Mouse (Mus musculus) spleen, postnatal 4 days (tissue): ENCODE measurements around the gene Stxbp5l.
"Not testable (repeated sequence)": the region's sequence is repeated elsewhere in the genome, so short reads cannot be mapped to it uniquely, and the experiment has no call there.

ENCODE experiments used
- DNase-seq, 2 experiments: peaks; one replicate each; pipeline ENCODE4 v3.0.0; 2022; ENCODE audit warnings: low spot score in 2 of 2

Gene Stxbp5l

DNA sequence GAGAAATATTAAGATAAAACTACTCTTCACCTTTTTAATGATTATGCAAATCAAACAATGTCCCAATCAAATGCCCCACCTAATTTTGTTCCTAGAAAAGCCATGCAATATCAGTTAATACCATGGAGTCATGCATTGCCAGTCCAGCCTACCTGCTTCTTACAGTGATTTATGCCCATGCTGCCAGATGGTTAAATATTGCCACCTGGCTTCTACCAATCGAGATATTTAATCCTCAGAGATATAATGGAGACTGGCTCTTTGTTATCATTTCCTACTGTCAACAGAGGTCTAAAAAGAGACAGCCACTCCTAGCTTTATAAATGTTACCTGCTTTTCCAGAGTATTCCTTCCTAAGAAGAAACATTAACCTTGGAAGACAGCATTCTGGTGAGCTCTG lies 104.6 kb downstream of the Stxbp5l start:
- no peak for DNase-seq

DNA sequence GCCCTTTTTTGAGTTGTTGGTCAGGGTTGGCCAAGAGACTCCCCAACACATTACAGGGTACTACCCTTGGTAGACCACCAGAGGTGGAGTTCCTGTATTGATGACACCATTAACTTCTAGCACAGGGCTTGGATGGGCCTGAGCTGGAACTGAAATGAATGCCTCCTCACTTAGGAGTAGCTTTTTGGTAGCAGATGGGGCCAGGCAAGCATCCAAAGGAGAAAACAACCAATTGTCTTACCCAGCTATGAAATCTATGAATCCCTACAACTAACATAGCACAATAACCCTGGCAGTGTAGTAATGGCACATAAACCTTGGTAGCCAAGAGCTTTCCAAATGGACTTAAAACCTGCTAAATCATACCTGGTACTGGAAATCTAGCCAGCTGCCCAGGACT lies 111.1 kb downstream of the Stxbp5l start:
- no peak for DNase-seq

DNA sequence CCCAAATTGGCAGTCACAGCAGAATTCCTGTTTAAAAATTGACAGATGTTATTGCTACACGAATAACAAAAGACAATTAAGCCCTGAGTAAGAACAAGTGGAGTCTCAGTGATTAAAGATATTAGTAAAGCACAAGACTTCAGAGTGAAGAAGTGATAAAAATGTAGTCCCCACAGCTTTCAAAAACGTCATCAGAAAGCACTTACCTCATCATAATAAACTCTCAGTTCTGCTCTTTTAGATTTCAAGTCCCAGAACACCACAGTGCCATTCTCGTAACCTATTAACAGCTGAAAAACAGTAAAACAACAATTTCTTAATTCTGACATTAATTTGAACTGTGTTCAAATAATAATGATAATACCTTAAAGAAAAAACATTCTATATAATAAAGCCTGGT lies 123.1 kb downstream of the Stxbp5l start:
- no peak for DNase-seq

DNA sequence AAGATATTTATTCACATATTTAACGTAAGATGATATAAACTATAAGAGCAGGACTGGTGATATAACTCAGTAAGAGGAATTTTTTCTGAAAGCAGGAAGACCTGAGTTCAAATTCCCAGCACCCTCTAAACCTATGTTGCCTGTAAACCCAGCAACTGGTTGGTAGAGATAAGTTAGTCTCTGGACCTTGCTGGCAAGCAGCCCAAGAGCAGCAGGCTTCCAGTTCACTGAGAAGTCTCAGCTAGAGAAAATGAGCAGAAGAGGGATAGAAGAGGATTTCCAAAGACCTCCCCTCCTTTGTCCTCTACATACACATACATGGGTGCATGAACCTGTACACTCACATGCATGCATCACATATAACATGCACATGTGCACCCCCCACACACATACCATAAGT lies 165.6 kb downstream of the Stxbp5l start:
- no peak for DNase-seq

DNA sequence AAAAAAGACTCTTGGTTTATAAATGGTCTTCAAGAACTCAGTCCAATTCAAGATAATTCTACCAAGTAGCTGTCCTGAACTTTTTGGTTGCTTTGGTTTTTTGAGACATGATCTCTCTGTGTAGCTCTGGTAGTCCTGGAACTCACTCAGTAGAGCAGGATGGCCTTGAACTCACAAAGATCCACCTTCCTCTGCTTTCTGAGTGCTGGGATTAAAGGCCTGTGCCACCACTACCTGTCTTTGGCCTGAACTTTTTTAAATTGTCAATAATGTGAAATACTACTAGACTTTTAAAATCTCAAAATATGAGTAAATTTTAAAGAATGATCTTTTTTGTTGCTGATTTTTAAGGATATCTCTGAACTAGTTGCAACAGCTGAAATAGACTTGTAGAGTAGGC lies 176.0 kb downstream of the Stxbp5l start:
- no peak for DNase-seq

DNA sequence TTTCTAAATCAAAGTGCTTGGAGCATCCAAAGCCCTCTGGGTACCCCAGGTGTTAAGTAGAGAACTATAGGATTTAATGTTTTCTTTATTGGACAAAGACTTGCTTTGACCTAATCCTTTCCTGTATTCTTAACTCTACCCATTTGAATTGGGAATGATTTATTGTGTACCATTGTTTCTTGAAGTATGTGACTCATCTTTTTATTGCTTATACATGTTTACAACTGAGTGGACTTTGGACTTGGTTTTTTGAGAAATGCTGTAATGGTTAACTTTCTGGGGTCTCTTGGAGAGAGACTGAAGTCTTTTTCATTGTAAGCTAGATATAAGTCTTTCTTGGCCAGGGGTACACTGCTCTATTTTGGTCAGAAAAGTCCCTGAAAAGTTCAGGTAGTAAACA lies 190.6 kb downstream of the Stxbp5l start:
- no peak for DNase-seq

DNA sequence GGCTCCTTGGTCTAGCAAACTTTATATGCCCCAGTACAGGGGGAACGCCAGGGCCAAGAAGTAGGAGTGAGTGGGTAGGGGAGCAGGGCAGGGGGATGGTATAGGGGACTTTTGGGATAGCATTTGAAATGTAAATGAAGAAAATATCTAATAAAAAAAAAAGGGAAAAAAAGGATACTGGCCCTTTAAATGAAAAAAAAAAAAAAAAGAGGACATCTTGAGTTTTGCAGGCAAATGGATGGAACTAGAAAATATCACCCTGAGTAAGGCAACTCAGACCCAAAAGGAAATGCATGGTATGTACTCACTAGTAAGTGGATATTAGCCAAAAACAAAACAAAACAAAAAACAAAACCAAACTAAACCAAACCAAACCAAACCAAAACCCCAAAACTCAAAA lies 259.6 kb downstream of the Stxbp5l start:
- DNase-seq = not testable (repeated sequence)

DNA sequence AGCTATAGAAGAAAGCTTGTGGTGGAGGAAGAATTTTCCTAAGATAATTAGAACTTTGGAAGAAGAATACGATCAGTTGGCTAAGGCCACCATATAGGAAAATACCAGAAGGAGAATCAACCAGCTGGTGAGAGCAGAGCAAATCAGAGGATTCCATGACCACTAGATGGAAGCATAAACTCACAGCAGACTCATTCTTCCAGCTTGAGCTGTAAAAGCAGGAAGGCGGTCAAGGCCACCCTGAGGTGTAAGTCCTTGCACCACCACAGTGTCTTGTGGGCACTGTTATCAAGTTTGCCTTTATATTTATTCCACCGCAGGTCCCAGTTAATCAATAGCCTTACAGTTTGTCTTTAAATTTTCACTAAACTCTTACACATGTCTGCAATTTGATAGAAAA lies 275.5 kb downstream of the Stxbp5l start:
- DNase-seq = no peak

DNA sequence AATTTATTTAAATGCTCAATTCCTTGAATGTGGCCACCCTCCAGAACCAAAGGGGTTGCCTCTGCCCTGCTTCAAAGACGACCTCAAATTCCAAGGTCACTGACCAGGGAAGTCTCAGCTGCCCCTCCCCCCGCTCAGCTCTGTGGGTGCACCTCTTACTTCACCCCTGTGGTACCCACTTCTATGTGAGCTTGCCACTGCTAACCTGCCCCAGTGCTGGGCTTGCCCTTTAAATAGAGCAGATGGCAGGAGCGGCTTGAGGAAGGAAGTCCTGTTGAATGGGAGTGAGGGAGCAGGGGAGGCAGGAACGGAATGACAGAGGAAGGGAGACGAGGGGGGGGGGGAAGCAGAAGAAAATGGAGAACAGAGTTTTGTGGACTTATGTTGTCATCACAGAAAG lies 276.0 kb downstream of the Stxbp5l start:
- DNase-seq = no peak

DNA sequence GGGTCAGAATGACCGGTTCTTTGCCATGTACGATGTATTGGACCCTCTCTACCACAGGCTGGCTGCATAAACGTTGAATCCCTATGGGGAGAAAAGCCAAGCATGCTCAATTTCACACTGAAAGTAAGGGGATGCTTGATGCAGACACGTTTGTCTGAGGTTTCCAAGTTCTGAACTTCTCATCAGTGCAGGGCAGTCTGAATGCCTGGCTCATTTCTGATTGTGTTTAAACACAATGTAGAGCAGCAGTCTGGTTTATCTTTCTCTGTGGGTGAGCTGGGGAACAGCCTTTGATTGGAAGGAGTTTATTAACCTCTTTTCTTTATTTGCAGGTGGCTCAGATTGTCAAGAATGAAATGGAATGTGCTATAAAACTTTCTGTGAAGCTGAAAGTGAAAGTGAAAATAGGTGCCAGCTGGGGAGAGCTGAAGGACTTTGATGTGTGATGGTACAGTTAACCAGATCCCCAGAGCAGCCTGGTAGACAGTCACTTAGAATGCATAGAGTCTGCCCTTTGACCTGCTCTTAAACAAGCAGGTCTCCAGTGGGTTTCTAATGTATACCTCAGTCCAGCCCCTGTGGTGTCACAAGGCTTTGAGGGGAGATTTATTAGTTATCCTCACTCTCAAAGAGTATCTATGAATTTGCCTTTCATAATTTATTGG lies 290.5 kb downstream of the Stxbp5l start:
- no peak for DNase-seq

DNA sequence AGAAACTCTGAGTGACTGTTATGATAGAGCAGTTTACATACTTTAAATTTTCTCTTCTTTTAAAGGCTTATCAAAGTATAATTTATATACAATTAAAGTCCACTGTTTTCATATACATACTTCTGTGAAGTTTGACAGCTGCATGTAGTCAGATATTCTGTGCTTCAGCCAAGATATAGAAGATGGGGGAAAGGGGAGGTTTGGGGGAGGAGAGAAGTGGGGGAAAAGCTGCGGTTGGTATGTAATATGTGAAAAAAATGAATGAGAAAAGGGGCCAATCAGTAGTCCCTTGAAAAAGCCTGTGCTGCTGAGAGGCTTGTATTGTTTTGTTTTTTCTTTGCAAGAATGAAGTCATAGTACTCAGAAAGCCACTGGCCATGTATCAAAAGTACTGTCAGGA lies 295.1 kb downstream of the Stxbp5l start:
- no peak for DNase-seq

DNA sequence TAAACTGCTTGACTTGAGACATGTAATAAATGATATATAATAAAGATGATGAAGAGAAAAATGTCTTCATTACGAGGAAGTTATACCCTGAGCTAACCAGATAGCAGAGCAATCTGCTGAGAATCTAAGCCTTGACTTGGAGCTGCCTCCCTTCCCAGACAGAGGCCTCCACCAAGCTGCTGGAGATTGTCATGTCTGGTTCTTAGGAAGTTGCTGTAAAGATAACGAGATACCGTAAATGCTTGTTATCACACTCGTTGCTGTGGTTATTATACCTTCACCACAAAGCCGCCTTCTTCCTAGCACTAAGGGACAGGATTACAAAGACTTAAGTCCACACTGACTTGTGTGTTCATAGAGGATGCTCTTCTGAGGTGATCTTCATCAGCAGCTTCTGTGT lies 312.4 kb downstream of the Stxbp5l start:
- DNase-seq = no peak
